Mouse (Mus musculus): ENCODE measurements around the gene 4632433K11Rik. TPM values are rescaled to one million over a fixed set of nuclear protein-coding genes. Genes with fewer than 3 reads are reported as not detected.
"Not testable (repeated sequence)": the region's sequence is repeated elsewhere in the genome, so short reads cannot be mapped to it uniquely, and the experiment has no call there.

Gene 4632433K11Rik
- polyA plus RNA-seq, 1 experiment from 2014 or later, result not detected

GRCm38 (mm10) chr7:5012681-5013513 is 21.0 kb upstream of the 4632433K11Rik start:
- no peak overlapping the region for H3K27ac ChIP-seq (replicated peaks)
- H3K4me1 ChIP-seq, result peaks cover 16% of the 10 kb centered on the region
- no peak for ATAC-seq (replicated peaks)
- H3K4me2 ChIP-seq (replicated peaks), result no peak overlapping the region; the same call in 1 of the 2 replicates
- 91% methylated on average over 27 of the region's 27 CpGs for WGBS
- no peaks in the 10 kb centered on the region for H3K9me3 ChIP-seq
- H3K4me3 ChIP-seq, result no peak overlapping the region
- H3K9ac ChIP-seq (replicated peaks), result no peak overlapping the region
- H3K27me3 ChIP-seq, result no peaks in the 10 kb centered on the region
- peaks cover 47% of the 10 kb centered on the region for H3K36me3 ChIP-seq

- WGBS, result under 1% methylated on average over 42 of the region's 42 CpGs
- peak within 1 kb of the TSS; percentile 99 for H3K27ac ChIP-seq (replicated peaks)
- H3K9me3 ChIP-seq, result no peaks in the 10 kb centered on the region
- H3K9ac ChIP-seq (replicated peaks), result peak within 1 kb of the TSS; percentile 82
- H3K4me2 ChIP-seq (replicated peaks), result peak within 1 kb of the TSS; percentile 61
- ATAC-seq (replicated peaks), result peak; percentile 86
- H3K4me3 ChIP-seq, result peak within 1 kb of the TSS; percentile 89
- peaks cover 19% of the 10 kb centered on the region for H3K4me1 ChIP-seq
- peaks cover 31% of the 10 kb centered on the region for H3K36me3 ChIP-seq
- no peaks in the 10 kb centered on the region for H3K27me3 ChIP-seq
Observed at GRCm38 (mm10) chr7:5014251-5015117, 19.4 kb upstream of the 4632433K11Rik start, which contains the start of the genes Zfp524 and Fiz1. TSS of gene Zfp524 (plus strand) at chr7:5014415. TSS of gene Fiz1 (minus strand) at chr7:5014697.

DNA sequence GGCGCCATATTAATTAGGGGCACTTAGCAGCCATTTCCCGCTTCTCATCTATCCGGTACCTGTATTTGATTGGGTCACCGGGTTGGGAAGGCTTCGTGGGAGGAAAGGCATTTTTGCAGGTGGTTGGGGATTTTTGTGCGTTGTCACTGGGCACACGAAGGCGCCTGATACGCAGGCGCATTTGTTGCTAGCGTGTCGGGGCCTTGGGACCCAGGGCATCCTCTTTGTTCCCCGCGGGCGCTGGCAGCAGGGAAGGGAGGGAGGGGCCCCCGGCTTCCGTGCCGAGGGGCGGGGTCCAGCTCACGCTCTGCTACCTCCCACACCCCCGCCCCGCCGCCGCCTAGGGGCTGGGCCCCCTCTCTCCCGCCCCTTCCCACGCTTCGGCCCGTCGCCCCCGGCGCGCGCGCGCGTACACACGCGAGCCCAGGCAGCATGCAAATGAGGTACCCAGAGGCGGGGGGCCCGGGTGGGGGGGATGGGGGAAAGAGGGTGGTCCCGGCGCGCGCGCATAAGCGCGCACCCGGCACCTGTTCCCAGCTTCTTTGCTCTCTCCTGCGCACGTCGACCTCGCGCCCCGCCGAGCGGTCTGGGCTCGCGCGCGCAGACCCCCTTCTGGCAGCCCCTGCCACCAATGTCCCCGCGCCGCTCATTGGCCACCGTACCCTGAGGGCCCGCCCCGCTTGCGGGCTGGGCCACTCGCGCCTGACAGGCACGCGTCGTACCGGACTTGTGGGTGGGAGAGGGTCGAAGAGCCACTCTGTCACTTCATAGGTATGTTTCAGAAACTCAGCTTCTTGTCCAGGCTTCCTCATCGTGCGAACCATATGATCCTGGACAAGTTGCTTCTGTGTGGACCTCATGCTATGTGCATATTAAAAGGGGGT is 18.6 kb upstream of the 4632433K11Rik start, which contains the start of gene Gm44973:
TSS of gene Gm44973 (plus strand) at position 379 of the 884 bp plus-strand sequence.
- under 1% methylated on average over 70 of the region's 76 CpGs for WGBS
- H3K9me3 ChIP-seq, result no peaks in the 10 kb centered on the region
- H3K27ac ChIP-seq (replicated peaks), result peak within 1 kb of the TSS; percentile 99
- H3K4me2 ChIP-seq (replicated peaks), result peak within 1 kb of the TSS; percentile 61
- H3K27me3 ChIP-seq, result no peaks in the 10 kb centered on the region
- ATAC-seq (replicated peaks), result peak; percentile 80
- peak within 1 kb of the TSS; percentile 82 for H3K9ac ChIP-seq (replicated peaks)
- peaks cover 21% of the 10 kb centered on the region for H3K4me1 ChIP-seq
- H3K36me3 ChIP-seq, result peaks cover 23% of the 10 kb centered on the region
- peak within 1 kb of the TSS; percentile 89 for H3K4me3 ChIP-seq

GRCm38 (mm10) chr7:5016057-5016456 is 17.9 kb upstream of the 4632433K11Rik start:
- Histone ChIP-seq H3K4me1 (peaks cover 25% of the 10 kb centered on the region), H3K27ac (replicated peaks) (peak overlapping the region; percentile 99), H3K9me3 (no peaks in the 10 kb centered on the region), H3K4me3 (peak overlapping the region; percentile 89), H3K4me2 (replicated peaks) (peak overlapping the region; percentile 61), H3K36me3 (peaks cover 16% of the 10 kb centered on the region), H3K27me3 (no peaks in the 10 kb centered on the region), H3K9ac (replicated peaks) (peak overlapping the region; percentile 51)
- ATAC-seq (replicated peaks), result no peak
- WGBS, result 65% methylated on average over 3 of the region's 3 CpGs

DNA sequence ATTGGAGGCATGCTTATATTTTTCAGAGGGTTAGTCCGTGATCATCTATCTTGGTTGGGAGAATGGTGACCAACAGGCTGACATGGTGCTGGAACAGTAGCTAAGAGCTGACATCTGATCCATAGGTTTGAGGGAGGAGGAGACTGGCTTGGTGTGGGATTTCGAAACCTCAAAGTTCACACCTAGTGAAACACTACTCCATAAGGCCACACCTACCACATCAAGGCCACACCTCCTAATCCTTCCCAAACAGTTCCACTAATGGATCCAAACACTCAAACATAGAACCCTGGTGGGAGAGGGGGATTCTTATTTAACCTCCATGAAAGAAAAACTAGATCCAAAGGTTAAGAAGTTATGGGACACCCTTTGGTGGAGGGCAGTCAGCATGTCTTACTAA is 17.0 kb upstream of the 4632433K11Rik start:
- Histone ChIP-seq H3K4me1 (peaks cover 34% of the 10 kb centered on the region), H3K27me3 (no peaks in the 10 kb centered on the region), H3K4me2 (replicated peaks) (no peak overlapping the region), H3K9ac (replicated peaks) (no peak overlapping the region), H3K4me3 (no peak overlapping the region), H3K9me3 (no peaks in the 10 kb centered on the region), H3K36me3 (peaks cover 7% of the 10 kb centered on the region), H3K27ac (replicated peaks) (no peak overlapping the region)
- no peak for ATAC-seq (replicated peaks)
- WGBS, result 98% methylated on average over 2 of the region's 2 CpGs

DNA sequence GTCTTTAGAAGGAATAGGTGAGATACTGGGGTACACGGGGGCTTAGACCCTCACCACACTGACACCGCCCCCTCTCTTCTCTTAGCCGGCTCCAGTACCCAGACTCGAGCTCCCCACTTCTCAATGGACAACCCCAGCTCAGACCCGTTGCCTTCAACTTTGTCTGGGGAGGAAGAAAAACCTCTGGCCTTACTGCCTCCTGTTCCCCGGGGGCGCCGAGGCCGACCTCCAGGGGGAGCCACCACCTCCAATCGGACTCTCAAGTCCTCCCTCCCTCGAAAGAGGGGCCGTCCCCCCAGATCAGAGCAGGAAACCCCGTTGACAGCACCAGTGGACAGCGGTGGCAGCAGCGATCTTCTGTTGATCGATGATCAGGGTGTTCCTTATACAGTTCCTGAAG is 16.6 kb upstream of the 4632433K11Rik start:
- 95% methylated on average over 16 of the region's 16 CpGs for WGBS
- Histone ChIP-seq H3K9ac (replicated peaks) (no peak overlapping the region), H3K4me2 (replicated peaks) (no peak overlapping the region), H3K4me3 (no peak overlapping the region), H3K9me3 (no peaks in the 10 kb centered on the region), H3K27ac (replicated peaks) (no peak overlapping the region), H3K4me1 (peaks cover 34% of the 10 kb centered on the region), H3K27me3 (no peaks in the 10 kb centered on the region), H3K36me3 (peaks cover 4% of the 10 kb centered on the region)
- no peak for ATAC-seq (replicated peaks)

- Histone ChIP-seq H3K4me2 (replicated peaks) (no peak overlapping the region), H3K27ac (replicated peaks) (no peak overlapping the region), H3K9me3 (no peaks in the 10 kb centered on the region), H3K9ac (replicated peaks) (no peak overlapping the region), H3K27me3 (no peaks in the 10 kb centered on the region), H3K4me1 (peaks cover 34% of the 10 kb centered on the region), H3K36me3 (peaks cover 6% of the 10 kb centered on the region; the same call in 1 of the 2 replicates), H3K4me3 (no peak overlapping the region)
- ATAC-seq (replicated peaks), result no peak
- 99% methylated on average over 21 of the region's 21 CpGs for WGBS
Observed at GRCm38 (mm10) chr7:5017931-5018330, 16.0 kb upstream of the 4632433K11Rik start.

- Histone ChIP-seq H3K36me3 (peaks cover 20% of the 10 kb centered on the region), H3K27ac (replicated peaks) (peak overlapping the region; percentile 94), H3K4me2 (replicated peaks) (peak overlapping the region; percentile 76), H3K9ac (replicated peaks) (peak overlapping the region; percentile 52; the same call in 1 of the 2 replicates), H3K4me3 (peak overlapping the region; percentile 72), H3K4me1 (peaks cover 24% of the 10 kb centered on the region)
- H3K27me3 ChIP-seq; ATAC-seq (replicated peaks); H3K9me3 ChIP-seq: not testable (repeated sequence)
- WGBS, result 24% methylated on average over 8 of the region's 8 CpGs
Observed at GRCm38 (mm10) chr7:5019576-5019975, 14.3 kb upstream of the 4632433K11Rik start.

DNA sequence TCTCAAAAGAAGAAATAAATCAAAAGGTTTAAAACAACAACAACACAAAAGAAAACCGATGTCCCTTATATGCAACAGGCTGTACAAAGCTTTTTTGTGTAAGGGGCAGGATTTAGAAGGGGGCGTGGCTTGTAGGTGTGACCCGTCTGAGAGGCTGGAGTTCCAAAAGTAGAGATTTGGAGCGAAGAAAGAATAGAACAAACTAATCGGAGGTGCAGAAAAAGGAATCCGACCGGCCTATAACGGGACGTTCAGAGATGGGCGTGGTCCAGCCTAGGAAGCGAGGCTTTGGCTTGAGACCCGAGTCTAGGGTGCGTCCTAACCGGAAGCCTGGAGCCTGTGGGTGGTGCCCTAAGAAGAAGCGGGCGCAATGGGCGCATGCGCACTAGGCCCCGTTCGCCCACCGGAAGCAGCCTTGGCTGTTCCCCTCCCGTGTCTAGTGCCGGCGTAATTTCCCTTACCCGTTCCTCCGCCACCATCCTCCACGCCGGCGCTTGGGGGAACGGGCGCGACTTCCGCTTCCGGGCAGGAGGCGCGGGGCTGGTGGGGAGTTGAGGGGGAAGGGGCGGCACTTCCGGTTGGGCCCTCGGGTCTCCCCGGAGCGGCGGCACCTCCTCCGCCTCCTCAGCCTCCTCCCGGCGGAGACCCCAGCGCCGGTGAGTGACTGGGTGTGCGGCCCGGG is 13.8 kb upstream of the 4632433K11Rik start, which contains the start of the genes Zfp865 and Ccdc106:
TSS of gene Zfp865 (plus strand) at position 377 of the 682 bp plus-strand sequence.
TSS of gene Ccdc106 (plus strand) at position 554 of the 682 bp plus-strand sequence.
- Histone ChIP-seq H3K27me3 (no peaks in the 10 kb centered on the region), H3K4me3 (peak within 1 kb of the TSS; percentile 72), H3K9me3 (no peaks in the 10 kb centered on the region), H3K9ac (replicated peaks) (peak within 1 kb of the TSS; percentile 87), H3K27ac (replicated peaks) (peak within 1 kb of the TSS; percentile 94), H3K4me1 (peaks cover 24% of the 10 kb centered on the region), H3K4me2 (replicated peaks) (peak within 1 kb of the TSS; percentile 76), H3K36me3 (peaks cover 26% of the 10 kb centered on the region)
- under 1% methylated on average over 49 of the region's 49 CpGs for WGBS
- peak; percentile 92 for ATAC-seq (replicated peaks)

GRCm38 (mm10) chr7:5020685-5021084 is 13.2 kb upstream of the 4632433K11Rik start:
- Histone ChIP-seq H3K4me1 (peaks cover 24% of the 10 kb centered on the region), H3K4me3 (peak overlapping the region; percentile 72), H3K9ac (replicated peaks) (peak overlapping the region; percentile 87), H3K27ac (replicated peaks) (peak overlapping the region; percentile 94), H3K36me3 (peaks cover 27% of the 10 kb centered on the region), H3K27me3 (no peaks in the 10 kb centered on the region), H3K4me2 (replicated peaks) (peak overlapping the region; percentile 76), H3K9me3 (no peaks in the 10 kb centered on the region)
- peak; percentile 64 for ATAC-seq (replicated peaks)
- WGBS, result 0% methylated on average over 13 of the region's 15 CpGs
